Mouse (Mus musculus): ENCODE measurements around the gene Olfr680-ps1.
"Not testable (repeated sequence)": the region's sequence is repeated elsewhere in the genome, so short reads cannot be mapped to it uniquely, and the experiment has no call there.

The Olfr680-ps1 gene

GRCm38 (mm10) chr7:105092717-105093116, at the start of gene Olfr680-ps1:
Gene Olfr680-ps1 (minus strand): TSS chr7:105092817.
- not testable (repeated sequence) for DNase-seq (ENCODE audit: low spot score)

GRCm38 (mm10) chr7:105141275-105141674, 48.7 kb upstream of the Olfr680-ps1 start:
- no peak for DNase-seq (ENCODE audit: low spot score)

DNA sequence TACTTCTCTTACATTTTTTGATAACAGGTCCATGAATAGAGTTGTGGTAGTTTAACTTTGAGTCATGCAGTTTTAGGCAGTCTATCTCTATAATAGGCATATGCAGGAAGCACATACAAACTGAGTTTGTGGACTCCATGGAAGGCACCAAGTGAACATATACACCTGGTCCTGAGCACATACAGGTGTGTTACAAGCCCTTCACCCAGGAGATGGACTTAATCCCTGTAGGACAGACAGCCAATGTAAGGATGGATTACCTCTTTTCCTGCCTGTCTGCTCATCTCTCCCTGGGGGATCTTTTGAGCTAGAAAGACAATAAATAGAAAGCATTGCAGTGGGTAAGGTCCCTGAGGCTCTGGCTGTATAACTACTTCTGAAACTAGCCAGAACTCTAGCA, 23.9 kb upstream of the Olfr680-ps1 start, which contains the start of gene Olfr681:
Olfr681 (plus strand) TSS at position 301 of the 400 bp plus-strand sequence.
- no peak for DNase-seq (ENCODE audit: low spot score)

GRCm38 (mm10) chr7:105080905-105081304, 11.7 kb downstream of the Olfr680-ps1 start, which contains the start of gene Olfr679:
Gene Olfr679 (plus strand): TSS chr7:105081205.
- DNase-seq (ENCODE audit: low spot score) = no peak

- no peak for DNase-seq (ENCODE audit: low spot score)
These were observed 28.4 kb downstream of the Olfr680-ps1 start, which contains the start of gene Olfr678 for GRCm38 (mm10) chr7:105064175-105064574. Gene Olfr678 (plus strand): TSS chr7:105064475.

- DNase-seq (ENCODE audit: low spot score) = no peak
These were observed 33.7 kb downstream of the Olfr680-ps1 start for GRCm38 (mm10) chr7:105058951-105059350.

Data from yolk sac, embryonic 10.5 days (tissue).